Mouse (Mus musculus) G1E (cell line): ENCODE data around the gene Ptprm. TPM values are rescaled to one million over a fixed set of nuclear protein-coding genes. Genes with fewer than 3 reads are reported as not detected.

Source experiments
- ATAC-seq: 2 replicates; pipeline ENCODE4 v1.8.0; 2016; ENCODE audit warnings: mild to moderate bottlenecking; ENCODE audit not compliant: insufficient number of reproducible peaks, poor library complexity, low FRiP score, severe bottlenecking; ENCODE audit errors: extremely low read depth
- DNase-seq: peaks from one replicate; pipeline ENCODE4 v3.0.0; 2012; ENCODE audit warnings: low spot score
- H3K27me3 ChIP-seq: 2 replicates; pipeline ENCODE4 v1.6.1; 2012; ENCODE audit warnings: mild to moderate bottlenecking, low read length, inconsistent platforms; ENCODE audit not compliant: insufficient read depth
- H3K36me3 ChIP-seq: replicated peaks from 2 replicates; pipeline ENCODE3; 2012; ENCODE audit warnings: mild to moderate bottlenecking, inconsistent platforms
- H3K4me1 ChIP-seq: 2 replicates; pipeline ENCODE4 v1.6.1; 2012; ENCODE audit warnings: low read depth, low read length, inconsistent platforms, mixed read lengths; ENCODE audit not compliant: insufficient read depth
- H3K4me3 ChIP-seq: 2 replicates; pipeline ENCODE4 v1.5.1; 2012; ENCODE audit warnings: low read depth, mild to moderate bottlenecking, inconsistent platforms, low read length, moderate library complexity, mixed read lengths
- H3K9me3 ChIP-seq: replicated peaks from 2 replicates; pipeline ENCODE4 v1.6.1; 2012; ENCODE audit warnings: inconsistent platforms
- CTCF ChIP-seq: IDR thresholded peaks from 2 replicates; pipeline ENCODE4 v1.5.1; 2012; ENCODE audit warnings: low read depth, low read length, inconsistent platforms, mixed read lengths
- GATA1 ChIP-seq: IDR thresholded peaks from 2 replicates; pipeline ENCODE4 v1.6.1; 2012; ENCODE audit warnings: borderline replicate concordance, low read length, inconsistent platforms, mixed read lengths
- GATA2 ChIP-seq: IDR thresholded peaks from 2 replicates; pipeline ENCODE4 v1.6.1; 2012; ENCODE audit warnings: low read depth, low read length, inconsistent platforms, borderline replicate concordance
- POLR2AphosphoS5 ChIP-seq: IDR thresholded peaks from 2 replicates; pipeline ENCODE4 v1.6.1; 2012; ENCODE audit warnings: low read depth, low read length, inconsistent platforms; ENCODE audit not compliant: insufficient replicate concordance
- TAL1 ChIP-seq: conservative IDR thresholded peaks from 2 replicates; pipeline ENCODE4 v1.6.1; 2012; ENCODE audit warnings: low read depth, low read length, inconsistent platforms, mixed read lengths
- polyA plus RNA-seq: library from polyadenylated mRNA; stranded (reverse); fragments of >175 nt; gene quantifications from 2 replicates; pipeline ENCODE4 v1.2.3, GENCODE M21; 2012
- total RNA-seq, 2 experiments: library from RNA; stranded (forward) in 1 of 2; stranded (reverse) in 1 of 2; fragments of 200-1000 nt in 1 of 2; fragments of >200 nt in 1 of 2; fragmentation: Nextera tagmentation in 1 of 2; gene quantifications; 2 replicates each; pipeline ENCODE4 v1.2.3; 2014 to 2017

The Ptprm gene
- total and polyA plus RNA-seq, 3 experiments = 0.27 TPM; not detected in 2

GRCm38 (mm10) chr17:67133440-67134103 lies 220.7 kb downstream of the Ptprm start:
- Histone ChIP-seq H3K9me3 (peaks cover 64% of the 10 kb centered on the region), H3K4me1 (no peaks in the 10 kb centered on the region), H3K27me3 (no peaks in the 10 kb centered on the region), H3K36me3 (no peaks in the 10 kb centered on the region), H3K4me3 (no peak overlapping the region)
- TF ChIP-seq POLR2AphosphoS5 (no peak), TAL1 (no peak)
- DNase-seq = no peak
- ATAC-seq = no peak

DNA sequence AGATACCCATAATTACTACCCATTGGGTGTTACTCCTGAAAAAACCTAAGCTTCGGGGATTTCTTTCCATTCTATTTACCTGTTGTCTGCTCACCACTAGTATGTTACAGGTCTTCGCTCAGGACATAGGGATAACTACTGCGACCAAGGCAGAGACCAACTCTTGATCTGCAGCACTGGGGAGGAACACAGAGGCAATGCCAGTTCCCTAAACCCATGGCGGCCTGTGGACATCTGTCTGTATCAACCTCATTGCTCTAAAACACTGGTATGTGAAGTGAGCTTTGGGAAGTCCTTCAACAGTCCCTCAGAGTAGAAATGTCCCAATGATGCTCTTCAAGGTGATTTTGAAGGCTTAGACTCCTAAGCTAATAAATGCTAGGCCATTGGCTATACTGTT lies 221.2 kb downstream of the Ptprm start:
- Histone ChIP-seq H3K4me3 (no peak overlapping the region), H3K9me3 (peaks cover 63% of the 10 kb centered on the region), H3K4me1 (no peaks in the 10 kb centered on the region), H3K36me3 (no peaks in the 10 kb centered on the region), H3K27me3 (no peaks in the 10 kb centered on the region)
- DNase-seq (no peak), ATAC-seq (no peak)
- TF ChIP-seq POLR2AphosphoS5 (no peak), GATA1 (no peak), GATA2 (no peak), TAL1 (no peak), CTCF (no peak)

DNA sequence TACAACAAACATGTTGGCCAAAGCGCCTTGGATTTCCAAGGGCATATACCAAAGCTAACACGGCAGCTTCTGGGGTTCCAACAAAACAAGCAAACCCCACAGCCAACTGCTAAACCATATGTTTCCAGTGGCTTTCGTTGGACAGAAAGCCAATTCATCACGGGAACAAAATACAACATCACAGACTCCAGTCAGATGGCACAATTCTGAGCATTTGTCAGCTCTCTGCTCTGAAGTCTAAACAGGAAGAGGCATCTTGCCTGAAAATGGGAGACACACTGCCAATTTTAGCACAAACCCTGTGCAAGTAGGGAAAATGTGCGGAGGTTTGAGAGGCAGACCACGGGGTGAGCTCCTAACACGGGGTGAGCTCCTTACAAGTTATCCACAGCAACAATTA lies 226.7 kb downstream of the Ptprm start:
- ATAC-seq = no peak
- Histone ChIP-seq H3K4me3 (no peak overlapping the region), H3K9me3 (peaks cover 65% of the 10 kb centered on the region), H3K36me3 (no peaks in the 10 kb centered on the region), H3K27me3 (no peaks in the 10 kb centered on the region), H3K4me1 (no peaks in the 10 kb centered on the region)
- DNase-seq = no peak
- no peak for TF ChIP-seq GATA2
- no peak for TF ChIP-seq CTCF
- TF ChIP-seq TAL1 = no peak
- TF ChIP-seq GATA1 = no peak
- TF ChIP-seq POLR2AphosphoS5 = no peak

GRCm38 (mm10) chr17:67125596-67125995 lies 228.7 kb downstream of the Ptprm start:
- H3K27me3 ChIP-seq = no peaks in the 10 kb centered on the region

GRCm38 (mm10) chr17:67124294-67124693 lies 230.0 kb downstream of the Ptprm start:
- H3K36me3 ChIP-seq = no peaks in the 10 kb centered on the region
- no peak for DNase-seq

More at GRCm38 (mm10) chr17:67125596-67125995, 228.7 kb downstream of the Ptprm start:
- H3K9me3 ChIP-seq = peaks cover 67% of the 10 kb centered on the region
- no peak overlapping the region for H3K4me3 ChIP-seq
- no peak for ATAC-seq
- H3K4me1 ChIP-seq = no peaks in the 10 kb centered on the region
- TF ChIP-seq POLR2AphosphoS5 = no peak
- no peak for TF ChIP-seq CTCF
- TF ChIP-seq GATA1 = no peak
- DNase-seq = no peak
- H3K36me3 ChIP-seq = no peaks in the 10 kb centered on the region

GRCm38 (mm10) chr17:67123722-67124121 lies 230.5 kb downstream of the Ptprm start:
- Histone ChIP-seq H3K4me1 (no peaks in the 10 kb centered on the region), H3K27me3 (no peaks in the 10 kb centered on the region), H3K36me3 (no peaks in the 10 kb centered on the region), H3K9me3 (peaks cover 69% of the 10 kb centered on the region), H3K4me3 (no peak overlapping the region)
- ATAC-seq (no peak), DNase-seq (no peak)
- TF ChIP-seq GATA1 = no peak
- no peak for TF ChIP-seq TAL1
- no peak for TF ChIP-seq POLR2AphosphoS5
- no peak for TF ChIP-seq CTCF
- TF ChIP-seq GATA2 = no peak

More at GRCm38 (mm10) chr17:67124294-67124693, 230.0 kb downstream of the Ptprm start:
- Histone ChIP-seq H3K9me3 (peaks cover 66% of the 10 kb centered on the region), H3K4me1 (no peaks in the 10 kb centered on the region), H3K4me3 (no peak overlapping the region), H3K27me3 (no peaks in the 10 kb centered on the region)
- ATAC-seq = no peak
- no peak for TF ChIP-seq TAL1
- TF ChIP-seq GATA2 = no peak
- no peak for TF ChIP-seq GATA1
- TF ChIP-seq POLR2AphosphoS5 = no peak
- no peak for TF ChIP-seq CTCF

GRCm38 (mm10) chr17:67120863-67121262 lies 233.4 kb downstream of the Ptprm start:
- Histone ChIP-seq H3K9me3 (peaks cover 65% of the 10 kb centered on the region), H3K4me3 (no peak overlapping the region), H3K27me3 (no peaks in the 10 kb centered on the region), H3K36me3 (no peaks in the 10 kb centered on the region), H3K4me1 (no peaks in the 10 kb centered on the region)
- ATAC-seq (no peak), DNase-seq (no peak)
- TF ChIP-seq POLR2AphosphoS5 (no peak), GATA1 (no peak), GATA2 (no peak), CTCF (no peak), TAL1 (no peak)
